Mouse (Mus musculus): Measurements from ENCODE around the gene Gm28230.

Gene Gm28230

DNA sequence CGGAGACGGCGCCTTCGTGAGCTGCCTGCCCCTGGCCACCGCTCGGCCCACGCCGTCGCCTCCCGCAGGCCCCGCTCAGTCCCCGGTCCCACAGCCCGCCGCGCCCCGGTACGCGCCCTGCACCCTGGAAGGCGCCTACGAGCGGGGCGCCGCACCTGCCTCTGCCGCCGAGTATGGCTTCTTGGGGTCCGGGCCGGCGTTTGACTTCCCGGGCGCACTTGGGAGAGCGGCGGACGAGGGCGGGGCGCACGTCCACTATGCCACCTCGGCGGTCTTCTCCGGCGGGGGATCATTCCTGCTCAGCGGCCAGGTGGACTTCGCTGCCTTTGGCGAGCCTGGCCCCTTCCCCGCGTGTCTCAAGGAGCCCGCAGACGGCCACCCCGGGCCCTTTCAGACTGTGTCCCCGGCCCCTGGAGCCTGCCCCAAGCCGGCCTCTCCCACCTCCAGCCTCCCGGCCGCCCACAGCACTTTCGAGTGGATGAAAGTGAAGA, 36.8 kb downstream of the Gm28230 start:
- no peak for DNase-seq (ENCODE audit: low read depth, low spot score)

DNA sequence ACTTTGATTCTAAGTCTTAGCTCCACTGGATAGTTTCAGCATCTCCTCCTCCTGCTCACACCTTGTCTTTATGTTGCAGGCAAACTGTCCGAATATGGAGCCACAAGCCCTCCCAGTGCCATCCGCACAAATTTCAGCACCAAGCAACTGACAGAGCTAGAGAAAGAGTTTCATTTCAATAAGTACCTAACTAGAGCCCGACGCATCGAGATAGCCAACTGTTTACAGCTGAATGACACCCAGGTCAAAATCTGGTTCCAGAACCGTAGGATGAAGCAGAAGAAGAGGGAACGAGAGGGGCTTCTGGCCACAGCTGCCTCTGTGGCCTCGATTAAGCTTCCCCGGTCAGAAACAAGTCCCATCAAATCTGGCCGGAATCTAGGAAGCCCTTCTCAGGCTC, 37.4 kb downstream of the Gm28230 start:
- DNase-seq (ENCODE audit: low read depth, low spot score): no peak

DNA sequence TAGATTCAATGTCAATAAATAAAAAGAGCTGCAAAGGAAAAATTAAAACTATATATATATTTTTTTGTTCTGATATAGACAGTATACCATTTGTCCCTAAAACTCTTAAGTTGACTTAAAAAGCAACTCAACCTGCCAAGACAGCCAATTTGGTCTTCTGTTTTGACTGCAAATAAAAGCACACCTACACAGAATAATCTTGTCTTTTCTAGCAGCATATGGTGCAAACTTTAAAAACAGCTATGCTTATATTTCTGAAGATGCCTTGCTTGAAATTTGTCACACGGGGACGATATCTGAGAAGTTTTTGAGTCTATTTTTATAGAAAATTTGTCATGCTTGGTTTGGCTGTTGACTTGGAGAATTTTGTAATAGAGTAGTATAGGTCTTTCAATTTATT, 47.8 kb downstream of the Gm28230 start:
- DNase-seq (ENCODE audit: low read depth, low spot score): no peak

DNA sequence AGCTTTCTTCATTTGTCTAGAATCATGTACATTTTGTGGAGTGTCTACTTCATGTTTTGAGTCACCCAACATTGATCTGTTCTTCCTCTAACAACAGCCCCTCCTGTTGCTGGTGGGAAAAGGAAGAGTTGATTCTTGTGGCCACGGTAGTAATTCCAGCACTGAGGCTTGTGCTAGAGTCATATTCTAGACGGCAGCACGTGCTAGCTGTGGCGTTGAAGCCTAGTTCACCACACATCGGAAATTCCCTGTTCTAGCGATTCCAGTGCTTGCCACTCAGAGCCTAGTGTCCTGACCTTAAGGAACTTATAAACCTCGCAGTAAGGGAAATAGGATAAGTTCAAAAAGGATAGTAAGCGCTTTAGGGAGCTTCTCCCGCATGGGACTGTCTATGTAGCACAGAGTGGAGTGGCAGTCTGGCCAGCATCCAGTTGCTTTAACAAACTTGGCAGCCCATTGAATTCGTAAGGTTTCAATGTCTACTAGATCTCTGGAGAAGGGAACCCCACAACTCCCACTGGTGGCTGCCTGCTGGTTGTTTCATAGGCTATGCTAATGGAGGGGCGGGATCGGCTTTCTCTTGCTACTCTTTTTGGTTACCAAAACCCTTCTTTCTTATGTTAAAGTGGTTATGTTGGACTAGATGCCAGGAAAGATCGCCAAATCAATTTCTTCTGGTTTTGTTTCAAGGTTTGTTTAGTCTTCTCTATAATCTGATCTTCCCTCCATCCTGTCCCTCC, 51.2 kb downstream of the Gm28230 start:
- no peak for DNase-seq (ENCODE audit: low read depth, low spot score)

DNA sequence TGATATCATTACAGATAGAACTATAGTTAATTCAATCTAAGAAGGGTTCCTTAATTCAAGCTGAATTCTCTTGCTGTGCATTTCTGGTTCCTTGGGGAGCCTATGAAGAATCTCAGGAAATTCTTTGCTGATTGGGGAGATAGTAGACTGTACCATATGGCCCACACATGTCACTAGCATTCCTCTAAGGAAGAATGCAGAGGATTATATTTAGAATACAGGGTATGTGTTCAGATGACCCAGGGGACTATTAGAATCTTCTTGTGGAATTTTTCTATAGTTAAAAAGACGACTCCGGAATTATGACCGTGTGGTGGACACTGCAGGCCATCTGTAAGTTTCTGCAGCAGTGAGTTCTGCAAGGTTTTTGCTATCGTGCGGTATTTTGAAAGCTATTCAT, 54.9 kb downstream of the Gm28230 start:
- no peak for DNase-seq (ENCODE audit: low read depth, low spot score)

DNA sequence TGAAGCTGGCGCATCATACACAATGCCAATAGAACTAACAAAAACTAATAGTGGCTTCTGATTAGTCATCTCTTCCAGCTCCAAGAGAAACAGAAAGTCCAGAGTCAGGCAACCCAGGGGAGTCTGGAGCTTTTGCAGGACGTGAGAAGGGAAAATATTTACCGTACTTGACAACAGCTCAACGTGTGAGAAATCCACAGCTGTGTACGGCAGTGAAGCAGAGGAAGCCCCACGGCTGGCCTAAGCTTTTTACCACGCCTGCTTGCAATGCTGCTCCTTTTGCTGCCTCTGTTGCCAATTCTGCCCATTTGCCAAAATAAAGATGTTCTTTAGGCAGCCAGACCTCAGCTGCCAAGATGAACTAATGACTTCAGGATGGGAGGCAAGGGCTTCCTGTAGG, 69.0 kb downstream of the Gm28230 start:
- DNase-seq (ENCODE audit: low read depth, low spot score): no peak
